Mouse (Mus musculus): ENCODE data around the gene Dmrta1.

Gene Dmrta1

DNA sequence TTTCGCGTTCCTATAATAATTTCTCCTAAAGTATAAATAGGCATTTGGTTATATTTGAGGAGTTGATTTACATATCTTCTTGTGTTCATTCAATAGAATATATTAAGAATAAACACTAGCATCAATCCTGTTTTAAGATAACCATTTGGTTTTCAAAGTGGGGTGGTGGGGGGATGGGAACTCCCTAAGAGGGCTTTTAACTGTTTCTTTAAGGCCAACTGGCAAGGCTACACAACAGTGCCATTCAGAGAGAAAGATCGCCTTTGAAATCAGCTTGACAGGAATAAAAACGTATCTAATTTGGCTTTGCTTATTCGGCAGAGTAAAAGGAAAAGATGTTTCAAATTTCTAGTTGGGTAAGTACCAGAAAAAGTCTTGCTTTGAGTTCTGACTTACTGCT, at the start of gene Dmrta1:
Gene Dmrta1 (plus strand): TSS at position 242 of the 400 bp plus-strand sequence.
- in situ Hi-C loops (cut with MboI; ENCODE audit: unreplicated experiment in 2 of 2): loop anchor here (25.0 kb wide), 2 partner anchors 367 to 392 kb away; partner anchors contain the start of genes Cdkn2a (in 1 of the 2) and Cdkn2b (in 1 of the 2)

GRCm38 (mm10) chr4:89630374-89631079, 48.7 kb upstream of the Dmrta1 start:
- in situ Hi-C loops (cut with MboI; ENCODE audit: unreplicated experiment in 2 of 2): no loop called here

GRCm38 (mm10) chr4:89631560-89631959, 47.7 kb upstream of the Dmrta1 start:
- in situ Hi-C loops (cut with MboI; ENCODE audit: unreplicated experiment in 2 of 2): no loop called here

GRCm38 (mm10) chr4:89638651-89639050, 40.6 kb upstream of the Dmrta1 start:
- in situ Hi-C loops (cut with MboI; ENCODE audit: unreplicated experiment in 2 of 2): no loop called here

GRCm38 (mm10) chr4:89644235-89645115, 34.8 kb upstream of the Dmrta1 start:
- in situ Hi-C loops (cut with MboI; ENCODE audit: unreplicated experiment in 2 of 2): no loop called here

- in situ Hi-C loops (cut with MboI; ENCODE audit: unreplicated experiment in 2 of 2): no loop called here
These were observed 28.6 kb upstream of the Dmrta1 start for GRCm38 (mm10) chr4:89650352-89651311.

DNA sequence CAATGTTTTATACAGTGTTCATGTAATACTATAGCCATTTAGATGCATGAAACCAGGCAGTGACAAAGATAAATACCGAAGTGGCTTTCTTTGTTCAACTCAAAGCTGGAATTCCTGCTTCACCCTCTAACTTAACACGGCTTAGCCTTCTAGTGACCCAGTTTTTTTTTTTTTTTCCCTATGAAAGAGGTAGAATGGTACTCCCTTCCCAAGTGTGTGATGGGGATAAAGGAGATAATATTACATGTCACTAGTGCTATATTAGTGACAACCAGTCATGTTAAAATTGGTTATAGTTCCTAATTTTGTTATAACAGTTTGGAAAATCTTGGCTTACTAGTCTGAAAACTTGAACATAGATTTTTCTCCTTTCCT, 27.9 kb upstream of the Dmrta1 start:
- in situ Hi-C loops (cut with MboI; ENCODE audit: unreplicated experiment in 2 of 2): no loop called here

GRCm38 (mm10) chr4:89651779-89652178, 27.5 kb upstream of the Dmrta1 start:
- in situ Hi-C loops (cut with MboI; ENCODE audit: unreplicated experiment in 2 of 2): no loop called here

- in situ Hi-C loops (cut with MboI; ENCODE audit: unreplicated experiment in 2 of 2): no loop called here
These were observed 15.8 kb upstream of the Dmrta1 start for GRCm38 (mm10) chr4:89663406-89663805.

DNA sequence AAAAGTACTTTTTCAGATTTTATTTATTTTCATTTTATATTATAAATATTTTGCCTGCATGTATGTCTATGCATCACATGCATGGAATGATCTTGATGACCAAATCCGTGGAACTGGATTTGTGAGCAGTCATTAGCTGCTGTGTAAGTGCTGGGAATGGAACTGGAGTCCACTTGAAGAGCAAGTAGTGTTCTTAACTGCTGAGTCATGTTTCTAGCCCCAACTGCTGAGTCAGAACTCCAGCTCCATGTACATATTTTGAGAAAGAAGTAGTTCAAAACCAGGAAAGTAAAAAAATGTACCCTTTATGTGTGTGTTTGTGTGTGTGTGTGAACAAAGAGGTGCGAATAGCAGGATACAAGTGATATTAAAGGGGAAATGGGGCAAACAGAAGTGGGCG, 4.5 kb upstream of the Dmrta1 start:
- in situ Hi-C loops (cut with MboI; ENCODE audit: unreplicated experiment in 2 of 2): loop anchor here (25.0 kb wide), 2 partner anchors 362 to 387 kb away; partner anchors contain the start of genes Cdkn2a (in 1 of the 2) and Cdkn2b (in 1 of the 2)

DNA sequence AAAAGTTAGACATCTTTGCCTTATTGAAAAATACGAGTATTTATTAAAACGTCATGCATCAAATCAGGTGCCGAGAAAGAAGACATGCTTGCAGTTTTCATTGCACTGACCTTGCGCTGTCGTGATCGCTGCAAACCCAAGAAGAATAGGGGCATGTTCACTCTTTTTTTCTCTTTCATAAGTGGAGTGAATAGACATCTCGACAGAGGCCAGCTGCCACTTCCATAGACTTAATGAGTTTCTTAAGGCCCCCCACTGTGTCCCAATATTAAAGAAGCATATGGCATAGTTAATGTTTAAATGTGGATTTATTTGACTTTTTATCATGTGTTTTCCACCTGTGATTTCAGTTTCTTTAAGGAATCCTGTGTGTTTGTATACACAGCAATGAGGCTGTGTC, 1.3 kb upstream of the Dmrta1 start:
- in situ Hi-C loops (cut with MboI; ENCODE audit: unreplicated experiment in 2 of 2): loop anchor here (25.0 kb wide), 2 partner anchors 366 to 391 kb away; partner anchors contain the start of genes Cdkn2a (in 1 of the 2) and Cdkn2b (in 1 of the 2)

DNA sequence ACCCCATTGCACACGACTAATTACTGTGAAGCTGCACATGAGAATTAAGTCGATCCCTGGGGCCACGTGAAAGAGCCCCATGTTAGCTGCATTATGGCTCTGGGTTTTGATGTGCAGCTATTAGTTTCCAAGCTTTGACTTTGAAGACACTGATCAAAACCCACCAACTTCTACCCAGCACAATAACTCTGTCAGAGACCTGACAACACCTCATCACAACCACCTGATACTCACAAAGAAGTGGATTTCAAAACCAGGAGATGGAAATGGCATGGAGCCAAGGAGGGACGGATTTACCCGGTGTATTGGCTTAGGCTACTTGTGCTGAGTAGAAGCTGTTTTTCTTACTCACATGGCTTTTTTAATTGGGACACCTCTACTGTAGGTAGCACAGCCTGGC, 523 bp upstream of the Dmrta1 start:
- in situ Hi-C loops (cut with MboI; ENCODE audit: unreplicated experiment in 2 of 2): loop anchor here (25.0 kb wide), 2 partner anchors 366 to 391 kb away; partner anchors contain the start of genes Cdkn2a (in 1 of the 2) and Cdkn2b (in 1 of the 2)

DNA sequence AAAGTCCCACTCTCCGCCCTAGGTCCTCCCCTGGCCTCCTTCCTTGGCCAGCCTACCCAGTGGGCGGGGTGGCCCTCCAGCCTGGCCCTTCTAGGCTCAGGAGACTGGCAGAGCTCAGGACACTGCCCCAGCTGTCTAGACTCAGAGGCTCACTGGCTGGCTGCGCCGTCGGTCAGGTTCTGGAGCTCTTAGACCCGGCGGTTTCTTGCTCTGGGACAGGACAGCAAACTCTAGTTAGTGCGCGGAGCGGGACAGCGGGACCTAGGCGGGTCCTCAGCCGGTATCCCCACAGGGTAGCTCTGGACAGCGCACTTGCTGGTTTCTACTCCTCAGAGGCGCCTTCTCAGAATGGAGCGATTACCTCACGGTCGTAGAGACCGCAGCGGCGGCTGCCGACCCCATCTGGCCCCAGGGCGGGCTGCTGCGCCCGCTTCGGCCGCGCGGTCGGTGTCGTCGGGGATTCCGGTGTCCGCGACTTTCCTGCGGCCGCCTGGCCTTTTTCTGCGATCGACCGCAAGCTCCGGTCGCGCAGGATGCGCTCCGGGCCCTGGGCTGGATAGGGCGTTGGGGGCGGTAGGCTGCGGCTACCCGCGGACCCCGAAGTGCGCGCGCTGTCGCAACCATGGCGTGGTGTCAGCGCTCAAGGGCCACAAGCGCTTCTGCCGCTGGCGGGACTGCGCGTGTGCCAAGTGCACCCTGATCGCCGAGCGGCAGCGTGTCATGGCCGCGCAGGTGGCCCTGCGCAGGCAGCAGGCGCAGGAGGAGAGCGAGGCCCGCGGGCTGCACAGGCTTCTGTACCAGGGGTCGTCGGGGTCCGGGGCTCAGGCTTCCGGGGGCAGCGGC, 8.9 kb downstream of the Dmrta1 start:
- in situ Hi-C loops (cut with MboI; ENCODE audit: unreplicated experiment in 2 of 2): loop anchor here (5.0 to 25.0 kb wide), 3 partner anchors 376 to 816 kb away; partner anchors contain the start of genes Cdkn2a (in 1 of the 2) and Cdkn2b (in 1 of the 2)

GRCm38 (mm10) chr4:89688804-89689497, 9.7 kb downstream of the Dmrta1 start:
- in situ Hi-C loops (cut with MboI; ENCODE audit: unreplicated experiment in 2 of 2): loop anchor here (5.0 to 25.0 kb wide), 3 partner anchors 377 to 817 kb away; partner anchors contain the start of genes Cdkn2a (in 1 of the 2) and Cdkn2b (in 1 of the 2)

DNA sequence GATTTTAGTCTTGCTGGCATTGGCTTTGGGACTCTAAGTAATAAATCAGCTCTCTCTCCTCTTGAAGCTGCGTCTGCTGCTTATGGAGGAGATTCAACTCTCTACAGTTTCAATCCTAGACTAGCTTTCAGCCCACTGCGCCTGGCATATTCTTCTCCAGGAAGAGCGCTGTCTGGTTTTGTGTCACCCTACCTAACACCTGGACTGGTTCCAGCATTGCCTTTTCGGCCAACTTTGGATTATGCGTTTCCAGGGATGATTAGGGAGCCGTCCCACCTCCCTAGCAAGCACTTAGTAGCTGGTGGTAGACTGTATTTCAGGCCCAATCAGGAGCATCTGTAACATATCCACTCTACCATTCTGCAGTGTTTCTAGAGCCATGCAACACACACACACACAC, 12.7 kb downstream of the Dmrta1 start:
- in situ Hi-C loops (cut with MboI; ENCODE audit: unreplicated experiment in 2 of 2): loop anchor here (5.0 to 25.0 kb wide), 8 partner anchors 115 to 817 kb away; partner anchors contain the start of genes Cdkn2a (in 1 of the 2) and Cdkn2b (in 1 of the 2)

DNA sequence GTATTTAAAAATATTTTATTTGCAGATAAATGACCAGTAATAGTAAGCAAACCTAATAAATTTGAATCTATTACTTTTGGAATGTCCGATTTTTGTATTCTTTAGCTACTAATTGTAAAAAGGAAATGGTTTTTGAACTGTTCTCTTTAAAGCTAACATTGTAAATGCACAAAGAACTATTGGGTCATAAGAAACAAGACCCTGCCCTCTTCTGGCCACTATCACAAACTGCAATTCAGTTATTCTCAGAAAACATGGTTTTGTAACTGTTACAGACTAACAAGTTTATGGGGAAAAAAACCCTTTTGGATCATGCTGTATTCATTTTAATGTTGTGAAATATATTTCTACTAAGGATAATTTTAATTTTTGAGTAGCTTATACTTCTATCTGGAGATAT, 13.5 kb downstream of the Dmrta1 start:
- in situ Hi-C loops (cut with MboI; ENCODE audit: unreplicated experiment in 2 of 2): loop anchor here (5.0 to 25.0 kb wide), 8 partner anchors 115 to 818 kb away; partner anchors contain the start of genes Cdkn2a (in 1 of the 2) and Cdkn2b (in 1 of the 2)

- in situ Hi-C loops (cut with MboI; ENCODE audit: unreplicated experiment in 2 of 2): loop anchor here (10.0 to 25.0 kb wide), 3 partner anchors 383 to 821 kb away; partner anchors contain the start of genes Cdkn2a (in 1 of the 2) and Cdkn2b (in 1 of the 2)
These were observed 16.4 kb downstream of the Dmrta1 start for GRCm38 (mm10) chr4:89695589-89695988.

GRCm38 (mm10) chr4:89697951-89698350, 18.7 kb downstream of the Dmrta1 start:
- in situ Hi-C loops (cut with MboI; ENCODE audit: unreplicated experiment in 2 of 2): loop anchor here (10.0 to 25.0 kb wide), 3 partner anchors 386 to 823 kb away; partner anchors contain the start of genes Cdkn2a (in 1 of the 2) and Cdkn2b (in 1 of the 2)
